Mouse (Mus musculus): ENCODE measurements around the gene Rhbg. TPM values are rescaled to one million over a fixed set of nuclear protein-coding genes. Genes with fewer than 3 reads are reported as not detected.

Rhbg gene
- polyA plus RNA-seq, 1 experiment from 2014 or later = not detected

GRCm38 (mm10) chr3:88205176-88205562 is 49.3 kb downstream of the Rhbg start:
- WGBS = 3% methylated on average over 4 of the region's 4 CpGs
- H3K27ac ChIP-seq (replicated peaks) = peak overlapping the region; percentile 96
- no peak overlapping the region for H3K9ac ChIP-seq (replicated peaks)
- peaks cover 99% of the 10 kb centered on the region for H3K27me3 ChIP-seq
- peaks cover 85% of the 10 kb centered on the region for H3K4me1 ChIP-seq
- peak overlapping the region; percentile 60 for H3K4me2 ChIP-seq (replicated peaks)
- no peaks in the 10 kb centered on the region for H3K9me3 ChIP-seq
- H3K36me3 ChIP-seq = no peaks in the 10 kb centered on the region; the same call in 1 of the 2 replicates
- no peak overlapping the region for H3K4me3 ChIP-seq
- peak; percentile 13; the same call in 1 of the 2 replicates for ATAC-seq (ENCODE audit: low FRiP score, low read depth)

GRCm38 (mm10) chr3:88204751-88205150 is 49.8 kb downstream of the Rhbg start:
- ATAC-seq (ENCODE audit: low FRiP score, low read depth) = no peak
- no peaks in the 10 kb centered on the region; the same call in 1 of the 2 replicates for H3K36me3 ChIP-seq
- peak overlapping the region; percentile 96 for H3K27ac ChIP-seq (replicated peaks)
- no peak overlapping the region for H3K4me3 ChIP-seq
- H3K9ac ChIP-seq (replicated peaks) = peak overlapping the region; percentile 12; the same call in 1 of the 2 replicates
- peak overlapping the region; percentile 60 for H3K4me2 ChIP-seq (replicated peaks)
- no peaks in the 10 kb centered on the region for H3K9me3 ChIP-seq
- H3K27me3 ChIP-seq = peaks cover 98% of the 10 kb centered on the region
- H3K4me1 ChIP-seq = peaks cover 81% of the 10 kb centered on the region
- 6% methylated on average over 1 of the region's 1 CpGs for WGBS

GRCm38 (mm10) chr3:88203999-88204700 is 50.4 kb downstream of the Rhbg start:
- Histone ChIP-seq H3K4me2 (replicated peaks) (peak overlapping the region; percentile 60), H3K4me3 (no peak overlapping the region), H3K36me3 (no peaks in the 10 kb centered on the region), H3K9me3 (no peaks in the 10 kb centered on the region), H3K9ac (replicated peaks) (peak overlapping the region; percentile 24; the same call in 1 of the 2 replicates), H3K4me1 (peaks cover 79% of the 10 kb centered on the region), H3K27me3 (peaks cover 96% of the 10 kb centered on the region), H3K27ac (replicated peaks) (peak overlapping the region; percentile 96)
- 5% methylated on average over 7 of the region's 7 CpGs for WGBS
- no peak for ATAC-seq (ENCODE audit: low FRiP score, low read depth)

- peaks cover 95% of the 10 kb centered on the region for H3K27me3 ChIP-seq
These were observed 51.1 kb downstream of the Rhbg start for GRCm38 (mm10) chr3:88203456-88203855.

GRCm38 (mm10) chr3:88202986-88203385 is 51.5 kb downstream of the Rhbg start:
- peaks cover 95% of the 10 kb centered on the region for H3K27me3 ChIP-seq
- H3K27ac ChIP-seq (replicated peaks) = peak overlapping the region; percentile 96; the same call in 1 of the 2 replicates
- no peak for ATAC-seq (ENCODE audit: low FRiP score, low read depth)
- H3K4me2 ChIP-seq (replicated peaks) = peak overlapping the region; percentile 57; the same call in 1 of the 2 replicates
- H3K9ac ChIP-seq (replicated peaks) = no peak overlapping the region
- no peaks in the 10 kb centered on the region for H3K36me3 ChIP-seq
- H3K4me3 ChIP-seq = no peak overlapping the region
- no peaks in the 10 kb centered on the region for H3K9me3 ChIP-seq
- 4% methylated on average over 6 of the region's 6 CpGs for WGBS
- H3K4me1 ChIP-seq = peaks cover 82% of the 10 kb centered on the region

More at GRCm38 (mm10) chr3:88203456-88203855, 51.1 kb downstream of the Rhbg start:
- no peaks in the 10 kb centered on the region for H3K36me3 ChIP-seq
- WGBS = 4% methylated on average over 5 of the region's 5 CpGs
- H3K9ac ChIP-seq (replicated peaks) = no peak overlapping the region
- H3K9me3 ChIP-seq = no peaks in the 10 kb centered on the region
- no peak overlapping the region for H3K4me3 ChIP-seq
- peak overlapping the region; percentile 96 for H3K27ac ChIP-seq (replicated peaks)
- ATAC-seq (ENCODE audit: low FRiP score, low read depth) = no peak
- peak overlapping the region; percentile 60; the same call in 1 of the 2 replicates for H3K4me2 ChIP-seq (replicated peaks)
- H3K4me1 ChIP-seq = peaks cover 82% of the 10 kb centered on the region

GRCm38 (mm10) chr3:88201640-88202039 is 52.9 kb downstream of the Rhbg start:
- peak overlapping the region; percentile 39 for H3K4me3 ChIP-seq
- H3K27ac ChIP-seq (replicated peaks) = no peak overlapping the region; the same call in 1 of the 2 replicates
- peaks cover 87% of the 10 kb centered on the region for H3K4me1 ChIP-seq
- H3K9me3 ChIP-seq = no peaks in the 10 kb centered on the region
- no peak for ATAC-seq (ENCODE audit: low FRiP score, low read depth)
- WGBS = 15% methylated on average over 5 of the region's 5 CpGs
- peak overlapping the region; percentile 65; the same call in 1 of the 2 replicates for H3K9ac ChIP-seq (replicated peaks)
- peak overlapping the region; percentile 57 for H3K4me2 ChIP-seq (replicated peaks)
- no peaks in the 10 kb centered on the region for H3K36me3 ChIP-seq
- peaks cover 95% of the 10 kb centered on the region for H3K27me3 ChIP-seq

- Histone ChIP-seq H3K27me3 (peaks cover 95% of the 10 kb centered on the region), H3K9ac (replicated peaks) (peak overlapping the region; percentile 65), H3K27ac (replicated peaks) (peak overlapping the region; percentile 35), H3K36me3 (no peaks in the 10 kb centered on the region), H3K4me2 (replicated peaks) (peak overlapping the region; percentile 57), H3K4me3 (peak overlapping the region; percentile 39), H3K9me3 (no peaks in the 10 kb centered on the region), H3K4me1 (peaks cover 84% of the 10 kb centered on the region)
- no peak for ATAC-seq (ENCODE audit: low FRiP score, low read depth)
- under 1% methylated on average over 37 of the region's 37 CpGs for WGBS
These were observed 53.6 kb downstream of the Rhbg start for GRCm38 (mm10) chr3:88200972-88201330.

- Histone ChIP-seq H3K27me3 (peaks cover 95% of the 10 kb centered on the region), H3K4me1 (peaks cover 82% of the 10 kb centered on the region), H3K4me2 (replicated peaks) (peak overlapping the region; percentile 57), H3K27ac (replicated peaks) (peak overlapping the region; percentile 35), H3K9ac (replicated peaks) (peak overlapping the region; percentile 65), H3K36me3 (no peaks in the 10 kb centered on the region), H3K4me3 (peak overlapping the region; percentile 39), H3K9me3 (no peaks in the 10 kb centered on the region)
- under 1% methylated on average over 61 of the region's 61 CpGs for WGBS
- ATAC-seq (ENCODE audit: low FRiP score, low read depth) = no peak
These were observed 54.1 kb downstream of the Rhbg start for GRCm38 (mm10) chr3:88200161-88200971.

GRCm38 (mm10) chr3:88199541-88200110 is 54.9 kb downstream of the Rhbg start:
- Histone ChIP-seq H3K27ac (replicated peaks) (no peak overlapping the region), H3K4me2 (replicated peaks) (peak overlapping the region; percentile 57; the same call in 1 of the 2 replicates), H3K4me3 (no peak overlapping the region), H3K27me3 (peaks cover 95% of the 10 kb centered on the region), H3K4me1 (peaks cover 75% of the 10 kb centered on the region), H3K9me3 (no peaks in the 10 kb centered on the region), H3K9ac (replicated peaks) (no peak overlapping the region), H3K36me3 (no peaks in the 10 kb centered on the region)
- WGBS = 18% methylated on average over 2 of the region's 2 CpGs
- ATAC-seq (ENCODE audit: low FRiP score, low read depth) = no peak

GRCm38 (mm10) chr3:88198505-88199020 is 55.9 kb downstream of the Rhbg start:
- peak overlapping the region; percentile 33 for H3K4me2 ChIP-seq (replicated peaks)
- peaks cover 64% of the 10 kb centered on the region for H3K4me1 ChIP-seq
- H3K9ac ChIP-seq (replicated peaks) = no peak overlapping the region
- 0 out of 2 replicates have a peak, but pooled peaks have one; percentile 39 for ATAC-seq (ENCODE audit: low FRiP score, low read depth)
- under 1% methylated on average over 8 of the region's 9 CpGs for WGBS
- H3K4me3 ChIP-seq = no peak overlapping the region
- no peaks in the 10 kb centered on the region for H3K9me3 ChIP-seq
- H3K27ac ChIP-seq (replicated peaks) = peak overlapping the region; percentile 67
- H3K27me3 ChIP-seq = peaks cover 95% of the 10 kb centered on the region
- no peaks in the 10 kb centered on the region for H3K36me3 ChIP-seq

GRCm38 (mm10) chr3:88197741-88198504 is 56.6 kb downstream of the Rhbg start:
- Histone ChIP-seq H3K9ac (replicated peaks) (no peak overlapping the region), H3K36me3 (no peaks in the 10 kb centered on the region), H3K4me2 (replicated peaks) (peak overlapping the region; percentile 33), H3K4me1 (peaks cover 59% of the 10 kb centered on the region), H3K27ac (replicated peaks) (peak overlapping the region; percentile 67), H3K27me3 (peaks cover 96% of the 10 kb centered on the region), H3K9me3 (no peaks in the 10 kb centered on the region), H3K4me3 (no peak overlapping the region)
- WGBS = 3% methylated on average over 10 of the region's 10 CpGs
- peak; percentile 76 for ATAC-seq (ENCODE audit: low FRiP score, low read depth)

All from midbrain, embryonic 12.5 days (tissue).